Mouse (Mus musculus) left cerebral cortex, postnatal 25 days (tissue): ENCODE measurements around the gene Serpina11. TPM values are rescaled to one million over a fixed set of nuclear protein-coding genes. Genes with fewer than 3 reads are reported as not detected.

Experiments used
- DNase-seq, 2 experiments: peaks; one replicate each; pipeline ENCODE4 v3.0.0; 2022; ENCODE audit warnings: low spot score in 2 of 2, mixed read lengths in 1 of 2
- intact Hi-C: fragments of 180-260 bp; cut with DNase I; formaldehyde crosslinking; loops from one replicate; pipeline ENCODE4 v1.15.1; 2025
- total RNA-seq, 2 experiments: library from RNA; stranded (reverse); gene quantifications; 2 replicates each; pipeline ENCODE4 v1.2.3; 2021

Serpina11 gene
- not detected for total RNA-seq

DNA sequence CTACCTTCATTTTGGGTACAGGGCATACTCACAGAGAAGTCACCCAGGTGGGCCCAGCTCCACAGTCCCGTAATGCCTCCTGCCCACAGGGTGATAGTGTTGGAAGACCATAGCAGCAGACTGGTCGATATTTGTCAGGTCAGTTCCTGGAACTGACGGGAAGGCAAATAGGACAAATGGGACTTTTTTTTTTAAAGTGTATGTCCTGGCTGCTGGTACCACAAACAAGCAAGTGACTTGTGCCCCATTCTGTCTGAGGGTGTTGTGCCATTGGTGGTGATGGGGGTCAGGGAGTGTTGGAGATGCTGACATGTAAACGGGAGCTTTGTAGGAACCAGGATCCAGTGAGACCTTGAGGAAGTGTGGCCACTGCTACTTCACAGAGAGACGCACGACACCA, at the start of gene Serpina11:
Gene Serpina11 (minus strand): TSS at position 101 of the 400 bp plus-strand sequence.
- DNase-seq = no peak
- intact Hi-C loops = no loop called here

DNA sequence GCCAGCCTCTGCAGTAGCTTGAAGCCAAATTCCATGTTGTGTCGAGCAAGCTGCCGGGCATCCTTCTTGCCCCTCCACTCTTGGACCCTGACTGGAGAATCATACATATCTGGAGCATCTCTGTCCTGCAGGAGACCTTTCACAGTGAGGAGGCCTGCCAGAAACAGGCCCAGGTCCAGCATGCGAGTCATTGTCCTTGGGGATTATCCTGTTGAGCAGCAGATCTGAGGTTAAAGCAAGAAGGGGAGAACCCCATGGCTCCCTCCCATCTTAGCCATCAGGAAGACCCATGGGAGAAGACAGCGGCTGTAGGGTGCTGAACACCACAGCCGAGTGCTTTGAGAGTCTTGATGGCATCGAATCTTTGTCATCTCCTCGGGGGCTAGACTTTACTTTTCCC, 48.4 kb upstream of the Serpina11 start:
- no peak for DNase-seq
- intact Hi-C loops = no loop called here

DNA sequence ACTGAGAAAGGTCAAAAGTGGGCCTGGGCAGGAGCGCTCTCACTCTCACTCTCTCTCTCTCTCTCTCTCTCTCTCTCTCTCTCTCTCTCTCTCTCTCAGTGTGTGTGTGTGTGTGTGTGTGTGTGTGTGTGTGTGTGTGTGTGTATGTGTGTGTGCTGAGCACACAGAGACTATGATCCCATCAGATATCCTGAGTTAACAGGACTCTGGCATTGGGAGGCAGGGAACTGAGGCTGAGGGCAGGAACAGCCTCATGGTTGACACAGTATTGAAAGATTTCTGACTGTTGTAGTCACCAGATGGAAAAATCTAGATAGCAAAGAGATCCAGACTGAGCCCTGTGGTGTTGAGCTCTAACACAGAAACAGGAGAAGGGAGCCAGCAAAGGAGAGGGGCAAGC, 44.0 kb upstream of the Serpina11 start:
- no peak for DNase-seq
- intact Hi-C loops = no loop called here

DNA sequence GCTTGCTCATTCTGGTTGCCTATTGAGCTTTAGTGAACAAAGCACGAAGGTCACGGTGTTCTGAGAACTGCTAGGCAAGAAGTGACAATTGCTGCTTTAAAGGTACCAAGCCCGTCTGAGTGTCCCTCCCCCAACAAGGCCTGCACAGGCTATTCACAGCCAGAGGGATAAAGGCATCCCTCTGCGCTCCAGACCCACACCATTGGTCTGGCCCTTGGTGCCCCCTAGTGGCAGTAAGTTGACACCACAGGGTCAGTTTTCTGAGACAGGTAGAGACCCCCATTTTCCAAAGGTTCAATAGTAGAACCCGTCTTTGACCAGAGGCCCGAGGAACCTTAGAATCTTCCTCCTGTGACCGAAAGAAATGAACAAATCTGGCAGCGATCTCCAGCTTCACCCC, 40.2 kb upstream of the Serpina11 start:
- DNase-seq = no peak
- intact Hi-C loops = no loop called here

DNA sequence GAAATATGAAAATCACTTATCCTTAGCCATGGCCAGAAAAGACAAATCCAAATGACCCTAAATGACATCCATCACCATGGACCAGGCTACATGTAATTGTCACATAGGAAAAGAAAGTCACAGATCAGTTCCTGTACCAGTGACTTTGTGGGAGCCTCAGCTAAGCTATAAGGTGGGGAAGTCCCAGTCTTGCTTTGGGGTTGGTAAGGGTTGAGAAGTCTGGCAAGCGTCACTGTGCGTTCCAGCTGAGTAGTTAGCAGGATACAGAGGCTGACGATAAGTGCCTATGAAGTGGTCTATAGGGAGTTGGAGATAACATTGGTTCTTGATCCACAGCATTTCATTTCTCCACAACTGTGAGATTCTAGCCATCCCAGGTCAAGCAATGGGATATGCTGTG, 25.5 kb upstream of the Serpina11 start:
- intact Hi-C loops = no loop called here
- DNase-seq = no peak

DNA sequence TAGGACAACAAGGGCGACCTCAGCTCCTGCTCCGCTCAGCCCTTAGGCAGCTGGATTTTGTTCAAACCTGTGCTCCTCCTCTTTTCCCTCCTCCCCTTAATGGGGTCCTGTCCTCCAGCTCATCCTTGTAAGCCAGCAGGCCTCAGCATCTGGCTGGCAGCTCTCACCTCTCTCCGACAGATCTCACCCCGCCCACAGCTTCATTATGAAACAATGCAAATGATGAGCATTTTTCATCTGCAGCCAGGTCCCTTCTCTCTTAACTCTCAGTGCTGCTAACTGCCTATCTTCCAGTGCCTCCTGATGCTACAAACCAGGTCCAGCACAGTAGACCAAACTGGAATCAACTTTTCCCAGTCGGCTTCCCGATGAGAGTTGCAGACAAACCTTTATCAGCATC, 23.9 kb upstream of the Serpina11 start, which contains the start of gene Serpina9:
Gene Serpina9 (minus strand): TSS at position 136 of the 400 bp plus-strand sequence.
- peak in 1 of 2 experiments; percentile 37 for DNase-seq

DNA sequence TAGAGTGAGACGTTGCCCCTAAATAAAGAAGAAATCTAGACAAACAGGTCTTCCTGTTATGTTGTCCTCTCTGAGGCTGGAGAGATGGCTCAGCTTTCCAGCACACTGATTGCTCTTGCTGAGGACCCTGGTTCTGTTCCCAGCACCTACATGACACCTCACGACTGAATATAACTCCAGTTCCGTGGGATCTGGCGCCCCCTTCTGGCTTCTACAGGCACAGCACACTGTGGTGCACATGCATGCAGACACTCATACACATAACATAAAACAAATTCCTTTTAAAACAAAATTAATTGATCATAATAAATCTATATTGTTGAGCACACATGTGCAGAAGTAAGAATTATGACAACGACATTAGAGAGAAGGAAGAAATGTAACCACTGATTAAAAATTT, 14.9 kb upstream of the Serpina11 start:
- DNase-seq = no peak
- intact Hi-C loops = no loop called here

More for the DNA sequence above, 23.9 kb upstream of the Serpina11 start, which contains the start of gene Serpina9:
- intact Hi-C loops = no loop called here

DNA sequence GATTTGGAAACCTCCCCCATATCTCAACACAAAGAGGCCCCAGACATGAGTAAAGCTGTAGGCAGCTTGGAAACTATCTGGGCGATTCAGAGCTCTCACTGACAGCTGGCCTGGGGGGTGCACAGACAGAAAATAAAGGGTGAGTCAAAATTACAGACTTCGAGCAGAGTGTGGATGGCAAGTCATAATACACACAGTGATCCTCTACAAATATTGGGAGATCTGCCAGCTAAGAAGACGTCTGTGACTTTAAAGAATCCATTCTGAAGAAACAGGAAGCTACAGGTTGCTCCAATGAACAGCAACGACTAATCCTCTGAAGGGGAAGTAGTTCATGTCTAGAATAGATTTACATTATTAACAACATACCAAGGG, 13.5 kb upstream of the Serpina11 start:
- DNase-seq = no peak
- intact Hi-C loops = no loop called here

DNA sequence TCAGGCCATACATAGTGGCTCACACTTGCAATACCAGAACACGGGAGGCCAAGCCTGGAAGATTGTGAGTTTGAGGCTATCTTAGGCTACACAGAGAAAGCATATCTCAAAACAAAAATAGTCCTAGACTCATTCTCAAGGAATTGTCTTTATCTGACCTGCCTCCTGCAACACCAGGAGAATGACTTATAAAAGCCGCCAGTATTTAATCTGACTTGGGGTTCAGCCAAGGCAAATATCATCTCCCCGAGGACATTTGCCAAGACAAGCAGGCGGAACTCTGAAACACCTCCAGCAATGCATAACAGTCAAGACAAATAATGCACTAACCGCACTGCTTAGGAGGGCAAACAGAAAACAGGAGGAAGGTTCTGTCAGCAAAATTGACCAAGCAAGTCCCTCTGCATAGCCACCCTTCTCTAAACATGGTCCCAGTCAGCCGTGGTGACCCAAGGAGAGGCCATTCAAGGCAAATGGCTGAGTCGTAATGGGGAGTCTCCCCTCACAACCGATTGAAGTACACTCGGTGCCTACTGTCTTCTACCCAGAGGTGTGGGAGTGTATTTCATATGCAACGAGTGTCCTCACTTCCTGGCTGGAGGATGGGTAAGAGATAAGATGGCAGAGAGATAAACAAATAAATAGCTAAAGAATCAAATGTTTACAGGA, 12.9 kb upstream of the Serpina11 start:
- no peak for DNase-seq
- intact Hi-C loops = no loop called here

DNA sequence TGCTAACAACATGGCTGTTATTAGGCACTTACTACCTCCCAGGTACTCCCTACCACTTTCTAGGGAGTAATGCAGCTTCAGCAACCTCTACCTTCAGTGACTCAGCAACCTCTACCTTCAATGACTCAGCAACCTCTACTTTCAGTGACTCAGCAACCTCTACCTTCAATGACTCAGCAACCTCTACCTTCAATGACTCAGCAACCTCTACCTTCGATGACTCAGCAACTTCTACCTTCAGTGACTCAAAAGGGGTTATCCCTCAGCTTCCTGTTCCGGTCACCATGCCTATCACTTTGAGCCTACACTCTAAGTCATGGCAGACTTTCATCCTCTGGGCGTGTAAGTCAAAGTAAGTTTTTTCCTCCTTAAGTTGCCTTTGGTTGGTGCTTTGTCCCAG, 10.8 kb upstream of the Serpina11 start:
- DNase-seq = no peak
- intact Hi-C loops = no loop called here

DNA sequence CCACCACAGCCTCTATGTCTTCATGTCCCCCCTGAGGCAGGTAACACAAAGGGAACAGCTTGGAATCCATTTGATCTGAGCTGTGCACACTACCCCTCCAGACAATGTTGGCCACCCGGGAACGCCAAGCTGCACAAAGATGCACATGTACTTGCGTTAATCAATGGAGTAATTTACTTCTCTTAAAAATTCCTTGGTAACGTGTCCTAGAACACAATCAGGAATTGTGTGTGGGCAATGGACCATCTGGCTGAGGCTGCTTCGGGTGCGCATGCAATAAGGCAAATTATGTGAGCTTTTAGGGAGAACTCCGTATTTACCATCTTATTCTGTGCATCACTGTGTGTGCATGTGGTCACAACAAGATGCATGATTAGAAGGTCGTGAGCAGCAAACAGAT, 9.9 kb upstream of the Serpina11 start:
- intact Hi-C loops = no loop called here
- peak; percentile 45 to 51 for DNase-seq

DNA sequence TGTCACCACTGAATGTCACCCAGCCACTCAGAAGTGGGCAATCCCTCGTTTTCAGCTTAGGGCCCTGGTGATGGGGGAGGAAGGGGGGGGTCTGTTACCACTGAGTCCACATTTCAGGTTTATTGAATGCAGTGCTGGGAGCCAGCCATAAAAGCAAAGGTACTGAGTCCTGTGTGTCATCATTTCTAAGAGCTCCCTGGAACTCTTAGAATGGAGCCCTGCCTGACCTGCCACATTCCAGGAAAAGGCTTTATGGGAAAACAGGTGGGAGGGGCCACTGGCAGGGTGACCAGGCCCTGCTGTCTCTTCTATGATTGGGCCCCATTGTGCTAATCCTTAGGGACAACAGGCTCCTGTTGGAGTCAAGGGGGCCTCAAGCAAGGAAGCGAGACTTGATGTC, 6.8 kb upstream of the Serpina11 start:
- intact Hi-C loops = no loop called here
- no peak for DNase-seq

DNA sequence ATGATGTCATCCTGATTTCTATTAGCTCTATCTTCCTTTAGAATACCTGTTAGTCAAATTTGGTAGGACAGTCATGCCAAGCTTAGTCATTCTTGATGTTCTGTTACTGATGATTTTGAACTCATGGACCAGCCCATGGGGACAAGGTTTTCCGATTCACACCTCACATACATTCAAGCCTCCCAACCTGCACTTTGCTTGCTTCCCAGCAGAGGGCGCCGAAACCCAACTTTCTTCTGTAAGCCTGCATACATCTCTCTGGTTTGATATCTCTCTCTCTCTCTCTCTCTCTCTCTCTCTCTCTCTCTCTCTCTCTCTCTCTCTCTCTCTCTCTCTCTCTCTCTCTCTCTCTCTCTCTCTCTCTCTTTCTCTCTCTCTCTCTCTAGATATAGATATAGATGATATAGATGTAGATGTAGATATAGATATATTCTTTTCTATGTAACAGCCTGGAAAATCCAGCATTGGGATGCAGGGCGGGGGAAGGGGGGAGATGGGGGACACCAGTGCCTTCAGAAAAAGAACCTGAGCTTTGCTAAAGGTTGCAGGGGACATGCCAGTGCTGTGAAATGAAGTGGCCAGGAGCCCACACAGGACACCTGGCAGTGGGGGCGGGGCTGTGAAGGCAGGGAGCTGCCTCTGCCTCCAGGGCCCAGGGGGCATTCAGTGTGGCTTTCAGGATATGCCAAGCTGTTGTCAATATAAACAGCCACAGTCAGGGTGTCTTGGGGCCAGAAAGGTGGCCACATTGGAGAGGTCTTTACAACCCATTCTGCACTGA, 5.7 kb upstream of the Serpina11 start:
- intact Hi-C loops = loop anchor here (1.0 to 2.0 kb wide), 2 partner anchors 74 to 423 kb away; no protein-coding TSS in a partner anchor

DNA sequence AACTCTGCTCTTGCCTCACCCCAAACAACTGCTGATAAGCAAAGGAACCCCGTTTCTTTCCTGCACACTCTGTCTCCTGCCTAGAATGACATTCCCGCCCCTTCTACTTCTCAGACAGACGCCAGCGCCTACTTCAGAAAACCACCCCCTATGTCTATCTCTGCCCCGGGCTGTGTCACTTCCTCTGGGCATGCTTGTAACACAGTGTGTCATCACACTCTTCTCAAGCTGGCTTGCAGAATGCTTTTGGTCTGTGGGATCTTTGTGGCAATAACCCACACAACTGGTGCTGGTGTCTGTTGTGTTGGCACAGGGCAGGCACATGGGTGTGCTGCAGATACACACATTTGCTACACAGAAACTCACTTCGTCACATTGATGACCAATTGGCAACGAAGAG, 3.2 kb upstream of the Serpina11 start:
- intact Hi-C loops = no loop called here
- peak in 1 of 2 experiments; percentile 75 for DNase-seq

More for the DNA sequence above, 5.7 kb upstream of the Serpina11 start:
- DNase-seq = peak; percentile 85 to 88

DNA sequence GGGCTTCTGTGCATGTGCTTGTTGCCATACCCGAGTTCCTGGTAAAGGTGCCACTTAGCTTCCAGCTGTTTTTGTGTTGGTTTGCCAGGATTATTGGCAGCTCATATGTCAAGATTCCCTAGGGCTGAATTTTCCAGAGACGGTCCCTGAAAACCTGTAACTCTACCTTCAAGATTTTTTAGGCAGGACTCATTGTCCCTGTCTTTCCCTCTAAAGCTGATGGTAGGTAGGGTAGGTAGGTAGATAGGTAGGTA, 316 bp downstream of the Serpina11 start:
- no peak for DNase-seq

DNA sequence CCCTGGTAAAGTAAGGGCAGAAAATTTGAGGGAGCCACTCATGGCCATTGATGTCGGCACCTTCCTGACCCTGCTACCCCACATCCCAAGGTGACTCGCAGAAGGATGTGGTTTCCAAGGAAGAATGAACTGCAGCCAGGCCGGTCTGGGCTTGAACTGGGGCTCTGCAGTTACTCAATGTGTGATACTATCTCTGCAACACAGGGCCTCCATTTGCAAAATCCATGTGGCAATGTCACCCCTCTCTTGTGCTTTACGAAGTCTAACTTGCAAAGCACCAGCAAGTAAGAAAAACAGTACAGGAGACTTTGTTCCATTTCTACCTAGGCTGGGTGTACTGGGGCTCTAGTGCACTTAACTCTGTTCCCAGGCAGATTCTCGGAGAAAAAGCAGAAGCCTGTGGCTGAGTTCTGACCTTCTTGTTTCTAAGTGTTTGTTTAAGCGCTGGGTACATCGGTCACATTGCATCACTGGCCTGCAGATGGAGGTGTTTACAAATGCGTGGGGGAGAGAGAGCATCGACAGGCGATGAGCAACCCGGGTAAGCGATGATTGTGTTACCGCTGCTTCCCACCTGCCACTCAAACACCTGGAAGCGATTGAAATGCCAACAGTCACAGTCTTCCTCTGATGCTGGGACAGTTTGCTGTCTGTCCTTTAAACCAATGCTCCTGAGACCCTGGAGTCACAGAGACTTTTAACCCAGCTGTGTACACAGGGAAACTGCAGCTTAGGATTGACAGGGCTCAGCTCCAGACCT, 823 bp downstream of the Serpina11 start:
- DNase-seq = no peak
- intact Hi-C loops = no loop called here

More for the DNA sequence above, 316 bp downstream of the Serpina11 start:
- intact Hi-C loops = no loop called here

DNA sequence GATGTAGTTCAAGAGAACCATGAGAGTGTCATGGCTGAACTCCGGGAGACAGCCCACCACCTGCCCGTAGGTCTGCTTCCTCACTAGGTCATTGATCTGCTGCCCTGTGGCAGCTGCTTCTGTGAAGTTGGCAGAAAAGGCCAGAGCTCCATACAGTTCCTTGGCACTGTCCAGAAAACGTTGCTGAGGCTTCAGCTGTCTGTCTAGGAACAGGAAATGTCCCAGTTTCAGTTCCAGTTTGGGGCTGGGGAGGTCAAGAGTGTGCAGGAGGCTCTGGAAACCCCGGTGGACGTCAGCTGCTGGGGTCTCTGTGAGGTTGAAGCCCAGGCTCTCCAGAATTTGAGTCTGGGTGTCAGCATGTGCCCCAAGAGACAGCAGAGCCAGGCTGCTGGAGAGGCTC, 3.9 kb downstream of the Serpina11 start:
- intact Hi-C loops = no loop called here
- no peak for DNase-seq

DNA sequence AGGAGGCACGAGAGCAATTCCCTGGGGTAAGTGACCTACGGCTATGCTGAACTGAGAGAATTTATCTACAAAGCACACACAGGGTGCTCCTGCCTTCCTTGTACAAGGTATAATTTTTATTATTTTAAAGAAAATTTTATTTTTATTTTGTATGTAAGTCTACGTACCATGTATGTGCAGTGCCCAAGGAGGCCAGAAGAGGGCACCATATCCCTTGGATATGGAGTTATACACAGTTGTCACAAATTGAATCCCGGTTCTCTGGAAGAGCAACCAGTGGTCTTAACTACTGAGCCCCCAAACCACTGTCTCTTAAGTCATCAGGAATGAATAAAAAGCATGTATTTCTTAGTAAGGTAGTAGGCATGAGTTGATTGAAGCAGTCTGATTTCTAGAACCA, 4.8 kb downstream of the Serpina11 start:
- peak; percentile 61 to 64 for DNase-seq
- intact Hi-C loops = no loop called here

DNA sequence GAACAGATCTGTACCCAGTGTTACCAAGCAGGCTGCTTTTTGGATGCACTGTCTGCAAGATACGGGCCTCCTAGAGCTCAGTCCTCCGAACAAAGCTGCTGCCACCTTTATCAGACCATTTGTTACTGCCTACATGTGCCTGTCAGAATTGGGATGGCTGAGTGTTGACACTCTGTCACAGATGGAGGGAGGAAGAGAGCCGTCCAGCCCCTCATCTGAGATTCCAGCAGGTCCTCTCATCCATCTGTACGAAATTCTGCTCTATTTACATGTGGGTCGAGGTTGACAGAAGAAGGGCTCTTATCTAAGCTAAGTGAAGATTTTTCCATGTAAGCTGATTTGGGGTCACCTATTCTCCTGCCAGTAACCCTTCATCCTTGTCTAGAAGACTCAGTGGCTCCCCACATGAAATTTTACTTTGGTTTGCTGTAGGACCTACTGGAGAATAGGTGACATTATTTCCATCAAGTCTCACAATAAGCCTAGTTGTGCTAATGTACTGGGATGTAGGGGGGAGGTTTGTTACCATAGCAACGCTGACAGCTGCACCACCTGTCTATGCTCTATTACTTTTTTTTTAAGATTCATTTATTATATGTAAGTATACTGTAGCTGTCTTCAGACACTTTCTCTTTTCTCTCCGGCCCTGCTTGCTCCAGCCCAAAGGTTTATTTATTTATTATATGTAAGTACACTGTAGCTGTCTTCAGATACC, 8.0 kb downstream of the Serpina11 start:
- intact Hi-C loops = no loop called here
- DNase-seq = no peak

DNA sequence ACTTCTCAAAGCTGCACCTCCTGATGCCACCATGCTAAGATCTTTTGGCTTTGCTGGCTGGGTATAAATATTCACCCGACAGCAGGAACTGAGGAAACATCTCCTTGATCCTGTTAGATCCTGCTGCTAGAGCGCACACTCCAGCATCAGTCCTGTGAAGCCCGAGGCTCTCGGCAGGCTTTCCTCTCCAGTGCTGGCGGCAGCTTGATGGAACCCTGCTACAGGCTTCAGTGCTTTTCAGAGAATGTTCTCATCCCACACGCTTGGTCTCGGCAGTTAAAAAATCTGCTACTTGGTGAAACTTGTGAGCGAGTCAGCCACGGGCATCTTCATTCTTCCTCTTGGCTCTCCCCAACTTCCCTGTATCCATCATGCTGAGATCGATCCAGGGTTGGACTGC, 11.5 kb downstream of the Serpina11 start:
- intact Hi-C loops = no loop called here
- no peak for DNase-seq
